ENCODE assay signal across 10 mouse cellular contexts in genomic region chr4:34880921-34881650, GRCm38 (mm10). TPM values are rescaled to one million over a fixed set of nuclear protein-coding genes. Genes with fewer than 3 reads are reported as not detected.
A peak's percentile ranks its signal among the peaks of the same experiment; 100 is the strongest.
DNase-seq lines count a peak whose midpoint lies in the region; ATAC-seq lines count a peak whose summit lies in the region.
"Had no signal": no experiment of that assay in that cellular context is flagged by ENCODE, and none has a peak within 500 bp of the region (broad histone marks: within the 10 kb centered on the region; RNA-seq: fewer than 3 reads in every experiment).

No protein-coding gene starts in this region.

- H3K9ac ChIP-seq in lung, embryonic 15.5 days = peak overlapping the region; percentile 97
- no peak overlapping the region for H3K9ac ChIP-seq in embryonic facial prominence, embryonic 15.5 days
- H3K9ac ChIP-seq in limb, embryonic 13.5 days = peak overlapping the region; percentile 99; the same call in 1 of the 2 replicates
- H3K9ac ChIP-seq in stomach, embryonic 15.5 days = no peak overlapping the region

- no peak overlapping the region for H3K27ac ChIP-seq in lung, embryonic 15.5 days
- no peak overlapping the region for H3K27ac ChIP-seq in embryonic facial prominence, embryonic 15.5 days (replicated peaks)
- H3K27ac ChIP-seq in limb, embryonic 13.5 days = no peak overlapping the region
- no peak overlapping the region for H3K27ac ChIP-seq in stomach, embryonic 15.5 days

- ATAC-seq in lung, embryonic 15.5 days (ENCODE audit: borderline replicate concordance, extremely low read depth, low FRiP score, low TSS enrichment) = no peak
- ATAC-seq in embryonic facial prominence, embryonic 15.5 days (ENCODE audit: insufficient number of reproducible peaks, low FRiP score, low TSS enrichment, low read depth) = no peak
- ATAC-seq in limb, embryonic 13.5 days (ENCODE audit: low FRiP score, low read depth) = no peak
- no peak for ATAC-seq in stomach, embryonic 15.5 days (ENCODE audit: insufficient read depth, low FRiP score, low read depth)

- H3K4me3 ChIP-seq in lung, embryonic 15.5 days = peak overlapping the region; percentile 98
- peak overlapping the region; percentile 68 for H3K4me3 ChIP-seq in embryonic facial prominence, embryonic 15.5 days (replicated peaks)
- H3K4me3 ChIP-seq in limb, embryonic 13.5 days = peak overlapping the region; percentile 98
- H3K4me3 ChIP-seq in stomach, embryonic 15.5 days (replicated peaks) = peak overlapping the region; percentile 96; the same call in 1 of the 2 replicates

- no peak for DNase-seq in lung, postnatal 36 days
- DNase-seq in adrenal gland, postnatal 4 days (ENCODE audit: low spot score in 2 of 2) = no peak
- no peak for DNase-seq in embryo, embryonic 10.5 days (ENCODE audit: low spot score)
- no peak for DNase-seq in yolk sac, embryonic 10.5 days (ENCODE audit: low spot score)
- DNase-seq: thymus, postnatal 25 days had no signal

- H3K4me2 ChIP-seq in lung, embryonic 15.5 days = peak overlapping the region; percentile 73
- H3K4me2 ChIP-seq in embryonic facial prominence, embryonic 15.5 days (replicated peaks) = peak overlapping the region; percentile 70
- peak overlapping the region; percentile 79 for H3K4me2 ChIP-seq in limb, embryonic 13.5 days (replicated peaks)
- peak overlapping the region; percentile 80 for H3K4me2 ChIP-seq in stomach, embryonic 15.5 days

- no peaks in the 10 kb centered on the region for H3K9me3 ChIP-seq in lung, embryonic 15.5 days
- H3K9me3 ChIP-seq in embryonic facial prominence, embryonic 15.5 days (replicated peaks) = no peaks in the 10 kb centered on the region; the same call in 1 of the 2 replicates
- H3K9me3 ChIP-seq in limb, embryonic 13.5 days = peaks cover 3% of the 10 kb centered on the region; the same call in 1 of the 2 replicates
- no peaks in the 10 kb centered on the region for H3K9me3 ChIP-seq in stomach, embryonic 15.5 days

- peaks cover 26% of the 10 kb centered on the region for H3K4me1 ChIP-seq in lung, embryonic 15.5 days
- peaks cover 12% of the 10 kb centered on the region for H3K4me1 ChIP-seq in embryonic facial prominence, embryonic 15.5 days
- H3K4me1 ChIP-seq in limb, embryonic 13.5 days = peaks cover 25% of the 10 kb centered on the region
- H3K4me1 ChIP-seq in stomach, embryonic 15.5 days = peaks cover 10% of the 10 kb centered on the region

- no peaks in the 10 kb centered on the region for H3K27me3 ChIP-seq in lung, embryonic 15.5 days
- no peaks in the 10 kb centered on the region for H3K27me3 ChIP-seq in embryonic facial prominence, embryonic 15.5 days
- H3K27me3 ChIP-seq in limb, embryonic 13.5 days = no peaks in the 10 kb centered on the region
- no peaks in the 10 kb centered on the region for H3K27me3 ChIP-seq in stomach, embryonic 15.5 days (replicated peaks)

- WGBS in lung, embryonic 15.5 days = 82% methylated on average over 10 of the region's 10 CpGs
- 83% methylated on average over 10 of the region's 10 CpGs for WGBS in embryonic facial prominence, embryonic 15.5 days
- WGBS in limb, embryonic 13.5 days = 87% methylated on average over 10 of the region's 10 CpGs
- WGBS in stomach, embryonic 15.5 days = 81% methylated on average over 10 of the region's 10 CpGs

- H3K36me3 ChIP-seq in lung, embryonic 15.5 days = peaks cover 7% of the 10 kb centered on the region; the same call in 1 of the 2 replicates
- peaks cover 11% of the 10 kb centered on the region for H3K36me3 ChIP-seq in embryonic facial prominence, embryonic 15.5 days
- H3K36me3 ChIP-seq in limb, embryonic 13.5 days = peaks cover 29% of the 10 kb centered on the region
- H3K36me3 ChIP-seq in stomach, embryonic 15.5 days = peaks cover 3% of the 10 kb centered on the region; the same call in 1 of the 2 replicates

RNA-seq across cellular contexts. Expression of gene Zfp292, which starts 1.7 kb away (rescaled TPM):
- polyA plus RNA-seq in lung, embryonic 15.5 days (2015; fragmentation: Nextera tagmentation; extraction: Ambion mirVana) = 16.2 and 16.7 TPM in 2 replicates
- polyA plus RNA-seq in embryonic facial prominence, embryonic 15.5 days (2015; fragmentation: Nextera tagmentation; extraction: Ambion mirVana) = 15.4 and 16.9 TPM in 2 replicates
- 24.1 and 26.0 TPM in 2 replicates for polyA plus RNA-seq in limb, embryonic 13.5 days (2015; fragmentation: Nextera tagmentation; extraction: Ambion mirVana)
- 15.4 and 17.5 TPM in 2 replicates for polyA plus RNA-seq in stomach, embryonic 15.5 days (2015; fragmentation: Nextera tagmentation; extraction: Ambion mirVana)
- 10 to 100 TPM; 29.1 to 32.0 TPM for total RNA-seq in adrenal gland, postnatal 4 days (2021)

RNA-seq across cellular contexts. Expression of gene Cga, which starts 12.5 kb away (rescaled TPM):
- polyA plus RNA-seq in lung, embryonic 15.5 days (2015; fragmentation: Nextera tagmentation; extraction: Ambion mirVana) = not detected in 2 replicates
- polyA plus RNA-seq in embryonic facial prominence, embryonic 15.5 days (2015; fragmentation: Nextera tagmentation; extraction: Ambion mirVana) = 0.60 and 0.92 TPM in 2 replicates
- not detected in 2 replicates for polyA plus RNA-seq in limb, embryonic 13.5 days (2015; fragmentation: Nextera tagmentation; extraction: Ambion mirVana)
- polyA plus RNA-seq in stomach, embryonic 15.5 days (2015; fragmentation: Nextera tagmentation; extraction: Ambion mirVana) = not detected in 2 replicates
- not detected for total RNA-seq in adrenal gland, postnatal 4 days (2021)
- total RNA-seq: layer of hippocampus, adult 8-10 months had no signal

Comparison
In these comparisons a context has a peak if more than half of its experiments do, and no peak if none do; other contexts are left out.
1. H3K9ac ChIP-seq: peak in lung, embryonic 15.5 days (single experiment) and limb, embryonic 13.5 days (single experiment); none in embryonic facial prominence, embryonic 15.5 days (single experiment) and stomach, embryonic 15.5 days (single experiment).
2. Peak in every context shown above with its lines, with median percentiles within 50 percentile points of each other: H3K4me2 ChIP-seq and H3K4me3 ChIP-seq.